Mouse (Mus musculus) forebrain, postnatal 0 days (tissue): ENCODE results near the gene Gab2. TPM values are rescaled to one million over a fixed set of nuclear protein-coding genes. Genes with fewer than 3 reads are reported as not detected.

Source experiments
- ATAC-seq: fragments of 200-750 bp; cut with Nextera tagmentation; 2 replicates; pipeline ENCODE4 v1.8.0; 2017; ENCODE audit warnings: mild to moderate bottlenecking, moderate library complexity
- DNase-seq: peaks from one replicate; pipeline ENCODE4 v3.0.0-alpha.2; 2015
- H3K27ac ChIP-seq: fragments of 300-500 bp; sonication (generic); 2 replicates; pipeline ENCODE4 v1.5.1; 2014; ENCODE audit warnings: low read depth, mild to moderate bottlenecking, antibody characterized with exemption, low read length, moderate library complexity, mixed read lengths
- H3K27me3 ChIP-seq: fragments of 300-500 bp; sonication (generic); 2 replicates; pipeline ENCODE4 v1.6.1; 2014; ENCODE audit warnings: mild to moderate bottlenecking, low read length, mixed read lengths; ENCODE audit not compliant: insufficient read depth
- H3K36me3 ChIP-seq: fragments of 300-500 bp; sonication (generic); 2 replicates; pipeline ENCODE4 v1.6.1; 2014; ENCODE audit warnings: mild to moderate bottlenecking, moderate library complexity; ENCODE audit not compliant: insufficient read depth
- H3K4me1 ChIP-seq: fragments of 300-500 bp; sonication (generic); 2 replicates; pipeline ENCODE4 v1.6.1; 2014; ENCODE audit warnings: antibody characterized with exemption; ENCODE audit not compliant: insufficient read depth
- H3K4me2 ChIP-seq: fragments of 300-500 bp; sonication (generic); 2 replicates; pipeline ENCODE4 v1.6.1; 2014; ENCODE audit warnings: low read depth, mild to moderate bottlenecking, moderate library complexity
- H3K4me3 ChIP-seq: fragments of 300-500 bp; sonication (generic); 2 replicates; pipeline ENCODE4 v1.5.1; 2014; ENCODE audit warnings: low read depth, low read length, mixed read lengths
- H3K9ac ChIP-seq: fragments of 300-500 bp; sonication (generic); 2 replicates; pipeline ENCODE4 v1.6.1; 2014; ENCODE audit warnings: mild to moderate bottlenecking
- H3K9me3 ChIP-seq: fragments of 300-500 bp; sonication (generic); 2 replicates; pipeline ENCODE4 v1.6.1; 2016; ENCODE audit warnings: low read length
- CTCF ChIP-seq: sonication (generic); IDR thresholded peaks from 2 replicates; pipeline ENCODE4 v1.5.1; 2016; ENCODE audit warnings: antibody characterized with exemption, control low read depth, low read depth
- WGBS: fragments of 180-500 bp; shearing (Covaris S2); extraction: QIAGEN DNeasy Blood & Tissue Kit; methylation state at CpG from one replicate; pipeline ENCODE4 v1.1.7; 2014; 5-methylcytosine and 5-hydroxymethylcytosine counted together
- polyA plus RNA-seq: library from polyadenylated mRNA; unstranded; fragments of >200 nt; fragmentation: Nextera tagmentation; extraction: Ambion mirVana; gene quantifications from 2 replicates; pipeline ENCODE4 v1.2.1, GENCODE M21; 2015
- total RNA-seq: library from RNA; depleted of rRNA; stranded (reverse); fragments of >200 nt; gene quantifications from 2 replicates; pipeline ENCODE4 v1.2.3, GENCODE M21; 2014; rRNA removed

Gab2 gene
- total RNA-seq (24.1 and 27.0 TPM in 2 replicates), polyA plus RNA-seq (11.4 and 14.0 TPM in 2 replicates)

GRCm38 (mm10) chr7:97081242-97081958 is at the start of gene Gab2:
Gene Gab2, plus strand, starts transcription at chr7:97081586.
- no peak for TF ChIP-seq CTCF
- WGBS = 2% methylated on average over 58 of the region's 83 CpGs
- ATAC-seq (peak; percentile 88), DNase-seq (peak; percentile 82)
- H3K36me3 ChIP-seq = no peaks in the 10 kb centered on the region
- H3K27me3 ChIP-seq = no peaks in the 10 kb centered on the region
- peak within 1 kb of the TSS; percentile 92 for H3K9ac ChIP-seq
- peak within 1 kb of the TSS; percentile 79 for H3K4me2 ChIP-seq
- H3K4me1 ChIP-seq = peaks cover 10% of the 10 kb centered on the region; the same call in 1 of the 2 replicates
- H3K27ac ChIP-seq = peak within 1 kb of the TSS; percentile 83
- peak within 1 kb of the TSS; percentile 93 for H3K4me3 ChIP-seq
- no peaks in the 10 kb centered on the region for H3K9me3 ChIP-seq

- Histone ChIP-seq H3K36me3 (0 out of 2 replicates have a peak, but pooled peaks cover 3% of the 10 kb centered on the region), H3K27ac (no peak overlapping the region), H3K4me1 (no peaks in the 10 kb centered on the region), H3K4me2 (no peak overlapping the region), H3K4me3 (no peak overlapping the region), H3K27me3 (no peaks in the 10 kb centered on the region), H3K9ac (no peak overlapping the region), H3K9me3 (no peaks in the 10 kb centered on the region)
- 44% methylated on average over 2 of the region's 2 CpGs for WGBS
- no peak for TF ChIP-seq CTCF
- ATAC-seq (no peak), DNase-seq (no peak)
Measured at GRCm38 (mm10) chr7:97032412-97032811, 49.0 kb upstream of the Gab2 start.

- H3K36me3 ChIP-seq = peaks cover 17% of the 10 kb centered on the region
- H3K27ac ChIP-seq = no peak overlapping the region
- no peaks in the 10 kb centered on the region for H3K27me3 ChIP-seq
- no peaks in the 10 kb centered on the region for H3K9me3 ChIP-seq
- 71% methylated on average over 4 of the region's 4 CpGs for WGBS
- no peak overlapping the region for H3K4me2 ChIP-seq
- no peak for TF ChIP-seq CTCF
- DNase-seq (no peak), ATAC-seq (no peak)
- H3K4me1 ChIP-seq = no peaks in the 10 kb centered on the region
- no peak overlapping the region for H3K4me3 ChIP-seq
- no peak overlapping the region for H3K9ac ChIP-seq
Measured at GRCm38 (mm10) chr7:97039641-97040040, 41.7 kb upstream of the Gab2 start.

- Histone ChIP-seq H3K4me1 (no peaks in the 10 kb centered on the region), H3K27ac (no peak overlapping the region), H3K9ac (no peak overlapping the region), H3K36me3 (peaks cover 13% of the 10 kb centered on the region), H3K9me3 (no peaks in the 10 kb centered on the region), H3K4me3 (no peak overlapping the region), H3K27me3 (no peaks in the 10 kb centered on the region), H3K4me2 (no peak overlapping the region)
- DNase-seq = no peak
- TF ChIP-seq CTCF = no peak
- ATAC-seq = no peak
- WGBS = 91% methylated on average over 6 of the region's 6 CpGs
Measured at GRCm38 (mm10) chr7:97041868-97042449, 39.4 kb upstream of the Gab2 start.

GRCm38 (mm10) chr7:97042981-97043380 is 38.4 kb upstream of the Gab2 start:
- ATAC-seq = no peak
- H3K4me3 ChIP-seq = no peak overlapping the region
- H3K36me3 ChIP-seq = peaks cover 12% of the 10 kb centered on the region
- H3K4me1 ChIP-seq = no peaks in the 10 kb centered on the region
- no peak overlapping the region for H3K27ac ChIP-seq
- no peak overlapping the region for H3K4me2 ChIP-seq
- H3K27me3 ChIP-seq = no peaks in the 10 kb centered on the region
- no peak for DNase-seq
- no peak for TF ChIP-seq CTCF
- H3K9ac ChIP-seq = no peak overlapping the region
- WGBS = 89% methylated on average over 1 of the region's 1 CpGs
- H3K9me3 ChIP-seq = no peaks in the 10 kb centered on the region

- Histone ChIP-seq H3K9ac (no peak overlapping the region), H3K4me3 (no peak overlapping the region), H3K27ac (no peak overlapping the region), H3K27me3 (no peaks in the 10 kb centered on the region), H3K4me2 (no peak overlapping the region), H3K9me3 (no peaks in the 10 kb centered on the region), H3K36me3 (no peaks in the 10 kb centered on the region), H3K4me1 (no peaks in the 10 kb centered on the region)
- ATAC-seq = no peak
- DNase-seq = no peak
- WGBS = 96% methylated on average over 2 of the region's 2 CpGs
- TF ChIP-seq CTCF = no peak
Measured at GRCm38 (mm10) chr7:97060966-97061365, 20.4 kb upstream of the Gab2 start.

GRCm38 (mm10) chr7:97071512-97071911 is 9.9 kb upstream of the Gab2 start:
- H3K9me3 ChIP-seq = no peaks in the 10 kb centered on the region
- 83% methylated on average over 3 of the region's 3 CpGs for WGBS

More at GRCm38 (mm10) chr7:97071512-97071911, 9.9 kb upstream of the Gab2 start:
- no peak for DNase-seq
- no peak for TF ChIP-seq CTCF
- ATAC-seq = no peak
- H3K27me3 ChIP-seq = no peaks in the 10 kb centered on the region
- no peak overlapping the region for H3K27ac ChIP-seq
- H3K4me1 ChIP-seq = no peaks in the 10 kb centered on the region
- no peaks in the 10 kb centered on the region for H3K36me3 ChIP-seq
- no peak overlapping the region for H3K4me2 ChIP-seq
- H3K4me3 ChIP-seq = no peak overlapping the region
- H3K9ac ChIP-seq = no peak overlapping the region
